Mouse (Mus musculus) spleen, adult 18-20 months (tissue): Measurements from ENCODE around the gene Gm4871.
"Not testable (repeated sequence)": the region's sequence is repeated elsewhere in the genome, so short reads cannot be mapped to it uniquely, and the experiment has no call there.

Experiments
- DNase-seq, 2 experiments: peaks; one replicate each; pipeline ENCODE4 v3.0.0; 2022; ENCODE audit warnings: mixed read lengths in 2 of 2

The Gm4871 gene

GRCm38 (mm10) chr5:145032391-145032790, at the start of gene Gm4871:
TSS of gene Gm4871 (minus strand) at chr5:145032754.
- not testable (repeated sequence) for DNase-seq

- DNase-seq: no peak
Observed at GRCm38 (mm10) chr5:145081866-145082613, 49.5 kb upstream of the Gm4871 start.

- DNase-seq: no peak
Observed at GRCm38 (mm10) chr5:145075081-145075480, 42.5 kb upstream of the Gm4871 start.

- DNase-seq: no peak
Observed at GRCm38 (mm10) chr5:145071342-145071741, 38.8 kb upstream of the Gm4871 start.

- peak; percentile 8 to 67 for DNase-seq
Observed at GRCm38 (mm10) chr5:145069707-145070106, 37.2 kb upstream of the Gm4871 start.

GRCm38 (mm10) chr5:145068863-145069262, 36.3 kb upstream of the Gm4871 start:
- DNase-seq: no peak

- DNase-seq: no peak
Observed at GRCm38 (mm10) chr5:145064765-145065340, 32.3 kb upstream of the Gm4871 start.

- DNase-seq: no peak
Observed at GRCm38 (mm10) chr5:145059524-145059923, 27.0 kb upstream of the Gm4871 start.

DNA sequence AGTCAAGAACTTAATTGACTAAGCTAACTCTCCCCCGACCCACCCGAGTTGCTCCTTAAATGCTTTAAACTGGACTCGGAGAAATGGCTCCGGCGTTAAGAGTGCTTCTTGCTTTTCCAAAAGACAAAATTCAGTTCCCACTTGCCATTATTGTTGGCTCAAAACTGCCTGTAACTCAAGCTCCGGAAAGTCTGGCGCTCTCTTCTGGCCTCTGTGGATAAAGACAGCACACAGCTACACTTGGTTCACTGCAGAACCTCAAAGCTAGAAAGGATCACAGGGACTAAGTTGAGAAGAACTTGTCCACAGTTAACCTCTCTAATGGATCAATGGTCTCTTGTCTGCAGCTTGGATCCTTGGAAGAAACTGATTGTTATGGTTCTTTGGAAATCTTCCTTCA, 26.2 kb upstream of the Gm4871 start:
- no peak for DNase-seq

GRCm38 (mm10) chr5:145057907-145058306, 25.4 kb upstream of the Gm4871 start:
- DNase-seq: no peak

GRCm38 (mm10) chr5:145054187-145054586, 21.6 kb upstream of the Gm4871 start:
- DNase-seq: not testable (repeated sequence)

- not testable (repeated sequence) for DNase-seq
Observed at GRCm38 (mm10) chr5:145042690-145043089, 10.1 kb upstream of the Gm4871 start, which contains the start of gene 1700018F24Rik. TSS of gene 1700018F24Rik (plus strand) at chr5:145042990.

DNA sequence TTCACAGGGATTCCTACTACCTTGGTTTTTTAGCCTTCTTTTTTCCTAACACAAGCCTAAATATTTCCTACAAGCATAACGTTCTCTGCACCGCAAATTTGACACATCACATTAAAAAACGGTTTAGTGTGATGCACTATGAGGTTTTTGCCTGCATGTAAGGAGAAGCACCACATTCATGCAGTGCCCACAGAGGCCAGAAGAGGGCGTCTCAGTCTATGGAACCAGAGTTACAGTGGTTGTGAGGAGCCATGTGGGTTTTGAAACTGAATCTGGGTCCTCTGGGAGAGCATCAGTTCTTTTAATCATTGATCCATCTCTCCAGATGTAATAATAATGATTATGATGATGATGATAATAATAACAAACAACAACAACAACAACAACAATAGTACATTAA, 9.1 kb upstream of the Gm4871 start:
- peak in 1 of 2 experiments; percentile 3 for DNase-seq

- DNase-seq: not testable (repeated sequence)
Observed at GRCm38 (mm10) chr5:145030476-145030875, 2.1 kb downstream of the Gm4871 start.

- DNase-seq: not testable (repeated sequence)
Observed at GRCm38 (mm10) chr5:145020712-145021111, 11.8 kb downstream of the Gm4871 start.

- DNase-seq: not testable (repeated sequence)
Observed at GRCm38 (mm10) chr5:145020254-145020653, 12.3 kb downstream of the Gm4871 start.

DNA sequence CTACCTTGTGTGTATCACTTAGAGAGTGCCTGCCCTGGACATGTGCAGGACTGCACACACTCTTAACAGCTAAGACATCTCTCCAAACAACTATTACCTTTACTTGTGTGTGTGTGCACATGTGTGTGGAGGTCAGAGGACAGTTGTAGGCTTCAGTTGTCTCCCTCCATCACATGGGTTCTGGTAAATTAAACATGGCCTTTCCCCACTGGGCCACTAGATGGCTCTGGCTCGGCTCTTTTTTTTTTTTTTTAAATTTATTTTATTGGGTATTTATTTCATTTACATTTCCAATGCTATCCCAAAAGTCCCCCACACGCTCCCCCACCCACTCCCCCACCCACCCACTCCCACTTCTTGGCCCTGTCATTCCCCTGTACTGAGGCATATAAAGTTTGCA, 15.8 kb downstream of the Gm4871 start:
- DNase-seq: not testable (repeated sequence)

DNA sequence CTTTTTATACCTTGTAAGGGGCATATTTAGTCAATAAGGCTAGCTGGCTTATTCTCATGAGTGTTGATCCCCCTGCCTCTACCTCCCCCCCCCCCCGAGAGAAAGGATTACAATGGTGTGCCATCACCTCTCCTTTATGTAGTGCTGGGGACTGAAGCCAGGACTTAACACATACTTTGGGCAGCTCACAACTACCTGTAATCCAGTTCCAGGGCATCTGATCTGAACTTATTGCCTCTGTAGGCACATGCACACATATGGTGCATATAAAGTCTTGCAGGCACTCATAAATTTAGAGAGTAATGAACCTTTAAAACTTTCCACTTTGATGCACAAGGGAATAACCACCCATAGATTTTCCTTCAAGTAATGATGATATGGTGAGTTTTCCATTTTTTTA, 18.3 kb downstream of the Gm4871 start:
- DNase-seq: no peak

DNA sequence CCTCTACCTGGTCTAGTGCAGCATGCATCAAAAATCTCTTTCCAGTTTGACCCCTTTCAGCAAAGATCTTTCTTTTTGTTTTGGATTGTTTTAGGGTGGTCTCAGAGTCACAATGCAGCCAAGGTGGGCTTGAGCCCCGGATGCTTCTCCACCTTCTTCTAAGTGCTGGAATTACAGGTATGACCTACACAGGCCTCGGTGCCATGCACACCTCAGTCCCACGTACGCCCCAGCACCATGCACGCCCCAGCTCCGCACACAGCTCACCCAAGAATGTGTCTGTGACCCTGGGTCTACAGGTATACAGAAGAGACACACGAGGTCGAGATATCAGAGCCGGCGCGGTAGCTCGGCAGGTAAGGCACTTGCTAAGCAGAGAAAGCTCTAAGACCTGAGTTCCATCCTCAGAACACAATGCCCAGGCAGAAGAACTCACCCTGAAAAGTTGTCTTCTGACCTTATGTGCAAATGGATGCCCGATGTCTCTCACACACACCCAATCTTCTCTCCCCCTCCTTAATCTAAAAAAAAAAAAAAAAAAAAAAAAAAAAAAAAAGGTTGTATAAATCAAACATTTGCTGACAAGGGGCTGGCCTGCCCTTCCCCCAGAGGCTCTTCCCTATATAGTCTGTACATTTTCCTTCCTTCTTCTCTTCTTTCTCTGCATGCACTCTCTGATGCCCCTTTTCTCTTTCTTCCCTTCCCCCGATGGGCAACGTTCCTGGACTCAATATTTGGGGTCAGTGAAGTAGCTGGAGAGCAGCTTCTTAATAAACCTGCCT, 23.5 kb downstream of the Gm4871 start:
- no peak for DNase-seq

- DNase-seq: no peak
Observed at GRCm38 (mm10) chr5:145005596-145005995, 27.0 kb downstream of the Gm4871 start.

DNA sequence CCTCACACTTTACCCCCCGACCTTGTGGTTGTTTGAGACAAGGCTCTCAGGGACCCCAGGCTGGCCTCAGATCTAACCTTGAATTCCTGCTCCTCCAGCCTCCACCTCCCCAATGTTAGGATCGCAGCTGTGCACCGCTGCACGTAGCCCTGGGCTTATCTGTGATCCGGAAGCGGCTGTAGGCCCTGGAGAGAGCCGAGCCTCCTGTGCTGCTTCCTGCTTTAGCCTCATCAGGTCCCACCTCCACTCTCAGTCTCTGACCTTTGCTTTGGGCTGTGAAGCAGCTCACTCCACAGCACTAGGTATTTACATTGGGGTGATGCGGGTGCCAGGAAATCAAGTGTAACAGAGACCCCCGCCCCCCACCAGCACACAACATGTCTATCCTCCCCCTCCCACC, 28.1 kb downstream of the Gm4871 start:
- no peak for DNase-seq

DNA sequence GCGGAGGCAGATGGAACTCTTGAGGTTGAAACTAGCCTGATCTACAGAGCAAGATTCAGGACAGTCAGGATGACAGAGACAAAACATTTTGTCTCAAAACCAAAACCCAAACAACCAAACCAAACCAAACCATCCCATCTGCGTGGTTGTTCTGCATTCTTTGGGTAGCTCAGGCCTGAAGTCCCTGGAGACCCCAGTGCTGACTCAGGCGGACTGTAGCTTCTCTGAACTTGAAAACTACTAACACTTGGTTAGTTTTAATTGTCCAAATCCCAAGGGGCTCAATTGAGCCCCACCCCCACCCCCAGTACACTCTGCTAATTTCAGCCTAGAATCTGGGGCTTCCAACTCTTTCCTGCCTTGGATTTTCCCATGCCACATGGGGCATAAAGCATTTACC, 29.2 kb downstream of the Gm4871 start:
- no peak for DNase-seq

DNA sequence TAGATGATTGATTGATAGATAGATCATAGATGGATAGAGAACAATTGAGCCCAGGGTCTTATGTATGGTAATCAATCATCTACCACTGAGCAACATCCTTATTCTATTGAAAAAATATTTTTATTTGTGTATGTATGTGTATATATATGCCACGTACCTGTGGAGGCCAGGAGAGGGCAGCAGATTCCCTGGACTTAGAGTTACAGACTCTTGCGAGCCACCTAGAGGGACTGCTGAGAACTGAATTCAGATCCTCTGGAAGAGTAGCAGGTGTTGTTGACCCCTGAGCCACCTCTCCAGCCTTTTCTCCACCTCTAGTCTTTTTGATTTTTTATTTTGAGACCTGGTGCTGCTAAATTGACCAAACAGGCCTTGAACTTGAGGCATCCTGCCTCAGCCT, 34.1 kb downstream of the Gm4871 start:
- DNase-seq: no peak

- DNase-seq: no peak
Observed at GRCm38 (mm10) chr5:144990481-144990880, 42.1 kb downstream of the Gm4871 start.
